Mouse (Mus musculus) heart, embryonic 14.5 days (tissue): ENCODE measurements around the gene Olfr981. TPM values are rescaled to one million over a fixed set of nuclear protein-coding genes. Genes with fewer than 3 reads are reported as not detected.
"Not testable (repeated sequence)": the region's sequence is repeated elsewhere in the genome, so short reads cannot be mapped to it uniquely, and the experiment has no call there.

Experiments
- ATAC-seq: fragments of 200-750 bp; cut with Nextera tagmentation; 2 replicates; pipeline ENCODE4 v1.8.0; 2017; ENCODE audit warnings: low read depth, moderate TSS enrichment; ENCODE audit not compliant: insufficient number of reproducible peaks, insufficient read depth, low FRiP score
- H3K27ac ChIP-seq, 2 experiments: fragments of 200-500 bp in 1 of 2; fragments of 300-500 bp in 1 of 2; sonication (generic) in 1 of 2; replicated peaks in 1 of 2; 2 replicates each; pipeline ENCODE4 v1.5.1; 2012 to 2014; ENCODE audit warnings: low read depth in 2 of 2, low read length in 2 of 2, control low read depth in 1 of 2, mild to moderate bottlenecking in 1 of 2, mixed read lengths in 1 of 2; ENCODE audit not compliant: control insufficient read depth in 1 of 2, insufficient read depth in 1 of 2
- H3K27me3 ChIP-seq: fragments of 300-500 bp; sonication (generic); 2 replicates; pipeline ENCODE4 v1.6.1; 2014; ENCODE audit warnings: mild to moderate bottlenecking, low read length, control low read depth; ENCODE audit not compliant: control insufficient read depth, insufficient read depth
- H3K36me3 ChIP-seq: fragments of 300-500 bp; sonication (generic); 2 replicates; pipeline ENCODE4 v1.6.1; 2014; ENCODE audit warnings: mild to moderate bottlenecking, control low read depth, low read length, mixed read lengths; ENCODE audit not compliant: control insufficient read depth, insufficient read depth
- H3K4me1 ChIP-seq, 2 experiments: fragments of 200-500 bp in 1 of 2; fragments of 300-500 bp in 1 of 2; sonication (generic) in 1 of 2; 2 replicates each; pipeline ENCODE4 v1.6.1; 2012 to 2014; ENCODE audit warnings: low read length in 2 of 2, control low read depth in 1 of 2, mixed read lengths in 1 of 2; ENCODE audit not compliant: control insufficient read depth in 2 of 2, insufficient read depth in 2 of 2
- H3K4me2 ChIP-seq: fragments of 300-500 bp; sonication (generic); 2 replicates; pipeline ENCODE4 v1.6.1; 2014; ENCODE audit warnings: mild to moderate bottlenecking, low read length
- H3K4me3 ChIP-seq, 2 experiments: fragments of 200-500 bp in 1 of 2; fragments of 300-500 bp in 1 of 2; sonication (generic) in 1 of 2; 2 replicates each; pipeline ENCODE4 v1.5.1; 2012 to 2014; ENCODE audit warnings: low read length in 2 of 2, mild to moderate bottlenecking in 2 of 2, control low read depth in 1 of 2, low read depth in 1 of 2, moderate library complexity in 1 of 2; ENCODE audit not compliant: control insufficient read depth in 1 of 2, insufficient read depth in 1 of 2
- H3K9ac ChIP-seq: fragments of 300-500 bp; sonication (generic); 2 replicates; pipeline ENCODE4 v1.6.1; 2014; ENCODE audit warnings: mild to moderate bottlenecking, low read length
- H3K9me3 ChIP-seq: fragments of 300-500 bp; sonication (generic); 2 replicates; pipeline ENCODE4 v1.6.1; 2016; ENCODE audit warnings: low read length, control low read depth; ENCODE audit not compliant: control insufficient read depth
- WGBS: fragments of 180-500 bp; shearing (Covaris S2); extraction: QIAGEN DNeasy Blood & Tissue Kit; methylation state at CpG from one replicate; pipeline ENCODE4 v1.1.7; 2014; 5-methylcytosine and 5-hydroxymethylcytosine counted together
- polyA plus RNA-seq: library from polyadenylated mRNA; unstranded; fragments of >200 nt; fragmentation: Nextera tagmentation; extraction: Ambion mirVana; gene quantifications from 2 replicates; pipeline ENCODE4 v1.2.1, GENCODE M21; 2014

The Olfr981 gene
- not detected in 2 replicates for polyA plus RNA-seq

GRCm38 (mm10) chr9:40021164-40021563 is at the start of gene Olfr981:
Gene Olfr981 (plus strand): TSS chr9:40021464.
- no peaks in the 10 kb centered on the region for H3K9me3 ChIP-seq
- no peak within 1 kb of the TSS for H3K9ac ChIP-seq
- no peaks in the 10 kb centered on the region for H3K27me3 ChIP-seq
- WGBS = 73% methylated on average over 2 of the region's 2 CpGs
- no peak within 1 kb of the TSS for H3K4me2 ChIP-seq
- no peak within 1 kb of the TSS for H3K27ac ChIP-seq
- no peaks in the 10 kb centered on the region for H3K36me3 ChIP-seq
- no peaks in the 10 kb centered on the region for H3K4me1 ChIP-seq
- no peak within 1 kb of the TSS for H3K4me3 ChIP-seq
- no peak for ATAC-seq

- H3K4me3 ChIP-seq, H3K9me3 ChIP-seq, H3K27me3 ChIP-seq, H3K4me1 ChIP-seq, H3K27ac ChIP-seq, H3K4me2 ChIP-seq, ATAC-seq, H3K36me3 ChIP-seq, H3K9ac ChIP-seq: not testable (repeated sequence)
- 83% methylated on average over 1 of the region's 1 CpGs for WGBS
These were observed 44.6 kb upstream of the Olfr981 start for GRCm38 (mm10) chr9:39976581-39977145.

- no peak within 1 kb of the TSS for H3K4me3 ChIP-seq
These were observed 29.5 kb upstream of the Olfr981 start, which contains the start of gene Olfr978 for GRCm38 (mm10) chr9:39991813-39992212. Gene Olfr978 (plus strand): TSS chr9:39992113.

GRCm38 (mm10) chr9:40003365-40003764 is 17.9 kb upstream of the Olfr981 start, which contains the start of gene Olfr979:
Gene Olfr979 (minus strand): TSS chr9:40003465.
- ATAC-seq = no peak
- no peak within 1 kb of the TSS for H3K4me3 ChIP-seq
- H3K27ac ChIP-seq = no peak within 1 kb of the TSS
- no peaks in the 10 kb centered on the region for H3K36me3 ChIP-seq
- no peaks in the 10 kb centered on the region for H3K27me3 ChIP-seq
- H3K9me3 ChIP-seq = no peaks in the 10 kb centered on the region
- H3K9ac ChIP-seq = no peak within 1 kb of the TSS
- H3K4me1 ChIP-seq = no peaks in the 10 kb centered on the region
- 97% methylated on average over 1 of the region's 1 CpGs for WGBS
- H3K4me2 ChIP-seq = no peak within 1 kb of the TSS

More at GRCm38 (mm10) chr9:39991813-39992212, 29.5 kb upstream of the Olfr981 start, which contains the start of gene Olfr978:
- H3K9me3 ChIP-seq = no peaks in the 10 kb centered on the region
- no peak for ATAC-seq
- no peak within 1 kb of the TSS for H3K4me2 ChIP-seq
- H3K27ac ChIP-seq = no peak within 1 kb of the TSS
- H3K27me3 ChIP-seq = no peaks in the 10 kb centered on the region
- H3K4me1 ChIP-seq = no peaks in the 10 kb centered on the region
- WGBS = 73% methylated on average over 2 of the region's 2 CpGs
- no peak within 1 kb of the TSS for H3K9ac ChIP-seq
- no peaks in the 10 kb centered on the region for H3K36me3 ChIP-seq

GRCm38 (mm10) chr9:40009482-40009881 is 11.8 kb upstream of the Olfr981 start, which contains the start of gene Olfr980:
Gene Olfr980 (minus strand): TSS chr9:40009582.
- no peak within 1 kb of the TSS for H3K9ac ChIP-seq
- H3K4me3 ChIP-seq = no peak within 1 kb of the TSS
- H3K27me3 ChIP-seq = no peaks in the 10 kb centered on the region
- H3K36me3 ChIP-seq = no peaks in the 10 kb centered on the region
- H3K4me1 ChIP-seq = no peaks in the 10 kb centered on the region
- WGBS = 70% methylated on average over 1 of the region's 1 CpGs
- no peaks in the 10 kb centered on the region for H3K9me3 ChIP-seq
- ATAC-seq = no peak
- no peak within 1 kb of the TSS for H3K27ac ChIP-seq
- no peak within 1 kb of the TSS for H3K4me2 ChIP-seq

- H3K4me2 ChIP-seq = no peak overlapping the region
- no peaks in the 10 kb centered on the region for H3K27me3 ChIP-seq
- WGBS = 88% methylated on average over 19 of the region's 19 CpGs
- H3K9me3 ChIP-seq = no peaks in the 10 kb centered on the region
- H3K36me3 ChIP-seq = no peaks in the 10 kb centered on the region
- no peaks in the 10 kb centered on the region for H3K4me1 ChIP-seq
- no peak overlapping the region for H3K4me3 ChIP-seq
- no peak overlapping the region for H3K27ac ChIP-seq
- ATAC-seq = no peak
- no peak overlapping the region for H3K9ac ChIP-seq
These were observed 28.9 kb downstream of the Olfr981 start for GRCm38 (mm10) chr9:40050138-40050537.

- Histone ChIP-seq H3K27ac (no peak within 1 kb of the TSS), H3K4me1 (no peaks in the 10 kb centered on the region), H3K27me3 (no peaks in the 10 kb centered on the region), H3K36me3 (no peaks in the 10 kb centered on the region), H3K4me2 (no peak within 1 kb of the TSS), H3K4me3 (no peak within 1 kb of the TSS), H3K9me3 (no peaks in the 10 kb centered on the region), H3K9ac (no peak within 1 kb of the TSS)
- 66% methylated on average over 2 of the region's 2 CpGs for WGBS
- ATAC-seq = no peak
These were observed 52.3 kb downstream of the Olfr981 start, which contains the start of gene Olfr982 for GRCm38 (mm10) chr9:40073529-40073928. Gene Olfr982 (plus strand): TSS chr9:40073829.
